Mouse (Mus musculus): ENCODE data around the gene Sgms1.

GRCm38 (mm10) chr19:32266385-32267252 is 122.9 kb downstream of the Sgms1 start:
- peak; percentile 4; the same call in 1 of the 2 replicates for TF ChIP-seq POLR2A (IDR thresholded peaks at IDR 0.05; ENCODE audit: low read depth, low read length)
- no peak for TF ChIP-seq CTCF (IDR thresholded peaks at IDR 0.05; ENCODE audit: extremely low read depth, insufficient read depth, insufficient read length, insufficient replicate concordance)
